Mouse (Mus musculus) embryonic facial prominence, embryonic 13.5 days (tissue): ENCODE measurements around the gene Nanp. TPM values are rescaled to one million over a fixed set of nuclear protein-coding genes. Genes with fewer than 3 reads are reported as not detected.

Experiments used
- ATAC-seq: fragments of 200-750 bp; cut with Nextera tagmentation; 2 replicates; pipeline ENCODE4 v1.8.0; 2017; ENCODE audit warnings: low read depth; ENCODE audit not compliant: insufficient number of reproducible peaks, insufficient read depth, low FRiP score, low TSS enrichment
- H3K27ac ChIP-seq: fragments of 300-500 bp; sonication (generic); 2 replicates; pipeline ENCODE4 v1.5.1; 2015; ENCODE audit warnings: moderate library complexity, mild to moderate bottlenecking, inconsistent platforms
- H3K27me3 ChIP-seq: fragments of 300-500 bp; sonication (generic); 2 replicates; pipeline ENCODE4 v1.6.1; 2015; ENCODE audit warnings: mild to moderate bottlenecking, inconsistent platforms
- H3K36me3 ChIP-seq: fragments of 300-500 bp; sonication (generic); 2 replicates; pipeline ENCODE4 v1.6.1; 2015; ENCODE audit warnings: mild to moderate bottlenecking, inconsistent platforms
- H3K4me1 ChIP-seq: fragments of 300-500 bp; sonication (generic); 2 replicates; pipeline ENCODE4 v1.6.1; 2015; ENCODE audit warnings: inconsistent platforms
- H3K4me2 ChIP-seq: fragments of 300-500 bp; sonication (generic); 2 replicates; pipeline ENCODE4 v1.6.1; 2015; ENCODE audit warnings: moderate library complexity, mild to moderate bottlenecking, inconsistent platforms
- H3K4me3 ChIP-seq: fragments of 300-500 bp; sonication (generic); 2 replicates; pipeline ENCODE4 v1.5.1; 2015; ENCODE audit warnings: mild to moderate bottlenecking, inconsistent platforms
- H3K9ac ChIP-seq: fragments of 300-500 bp; sonication (generic); 2 replicates; pipeline ENCODE4 v1.6.1; 2015; ENCODE audit warnings: mild to moderate bottlenecking, inconsistent platforms
- H3K9me3 ChIP-seq: fragments of 300-500 bp; sonication (generic); 2 replicates; pipeline ENCODE4 v1.6.1; 2016; ENCODE audit warnings: inconsistent platforms
- WGBS: fragments of 180-500 bp; shearing (Covaris S2); methylation state at CpG from one replicate; pipeline ENCODE4 v1.1.7; 2015; ENCODE audit warnings: mixed read lengths; 5-methylcytosine and 5-hydroxymethylcytosine counted together
- polyA plus RNA-seq: library from polyadenylated mRNA; unstranded; fragments of >200 nt; fragmentation: Nextera tagmentation; extraction: Ambion mirVana; gene quantifications from 2 replicates; pipeline ENCODE4 v1.2.1, GENCODE M21; 2015

Gene Nanp
- polyA plus RNA-seq, 1 experiment from 2014 or later: 52.5 TPM

GRCm38 (mm10) chr2:151009515-151010085 lies 29.6 kb downstream of the Nanp start:
- peak overlapping the region; percentile 87 for H3K4me2 ChIP-seq
- H3K27me3 ChIP-seq: no peaks in the 10 kb centered on the region
- H3K9ac ChIP-seq: peak overlapping the region; percentile 85
- 70% methylated on average over 1 of the region's 1 CpGs for WGBS
- H3K4me1 ChIP-seq: peaks cover 21% of the 10 kb centered on the region
- peak overlapping the region; percentile 72 for H3K4me3 ChIP-seq
- H3K36me3 ChIP-seq: no peaks in the 10 kb centered on the region
- peak; percentile 34; the same call in 1 of the 2 replicates for ATAC-seq
- no peaks in the 10 kb centered on the region for H3K9me3 ChIP-seq
- no peak overlapping the region for H3K27ac ChIP-seq

- no peaks in the 10 kb centered on the region for H3K36me3 ChIP-seq
- peak; percentile 94 for ATAC-seq
- peaks cover 21% of the 10 kb centered on the region for H3K4me1 ChIP-seq
- no peaks in the 10 kb centered on the region for H3K9me3 ChIP-seq
- H3K4me2 ChIP-seq: peak overlapping the region; percentile 87
- H3K4me3 ChIP-seq: peak overlapping the region; percentile 72
- H3K27me3 ChIP-seq: no peaks in the 10 kb centered on the region
- under 1% methylated on average over 57 of the region's 57 CpGs for WGBS
- H3K27ac ChIP-seq: peak overlapping the region; percentile 87
- peak overlapping the region; percentile 85 for H3K9ac ChIP-seq
Measured at GRCm38 (mm10) chr2:151008939-151009509, 30.2 kb downstream of the Nanp start.

- ATAC-seq: no peak
- H3K36me3 ChIP-seq: no peaks in the 10 kb centered on the region
- no peaks in the 10 kb centered on the region for H3K9me3 ChIP-seq
- H3K27ac ChIP-seq: peak overlapping the region; percentile 87
- peak overlapping the region; percentile 72 for H3K4me3 ChIP-seq
- H3K27me3 ChIP-seq: no peaks in the 10 kb centered on the region
- H3K4me2 ChIP-seq: peak overlapping the region; percentile 87
- under 1% methylated on average over 21 of the region's 21 CpGs for WGBS
- peaks cover 23% of the 10 kb centered on the region for H3K4me1 ChIP-seq
- H3K9ac ChIP-seq: peak overlapping the region; percentile 85
Measured at GRCm38 (mm10) chr2:151008517-151008932, 30.7 kb downstream of the Nanp start.

GRCm38 (mm10) chr2:151008006-151008405 lies 31.2 kb downstream of the Nanp start:
- no peak for ATAC-seq
- Histone ChIP-seq H3K9ac (peak overlapping the region; percentile 85), H3K27ac (no peak overlapping the region), H3K4me3 (peak overlapping the region; percentile 72), H3K9me3 (no peaks in the 10 kb centered on the region), H3K27me3 (no peaks in the 10 kb centered on the region), H3K36me3 (no peaks in the 10 kb centered on the region), H3K4me1 (peaks cover 24% of the 10 kb centered on the region), H3K4me2 (peak overlapping the region; percentile 87)
- WGBS: 37% methylated on average over 6 of the region's 6 CpGs

- peaks cover 24% of the 10 kb centered on the region for H3K4me1 ChIP-seq
- no peak overlapping the region for H3K4me2 ChIP-seq
- no peak overlapping the region for H3K4me3 ChIP-seq
- H3K36me3 ChIP-seq: no peaks in the 10 kb centered on the region
- no peak overlapping the region for H3K9ac ChIP-seq
- ATAC-seq: no peak
- WGBS: 70% methylated on average over 5 of the region's 5 CpGs
- no peaks in the 10 kb centered on the region for H3K27me3 ChIP-seq
- H3K9me3 ChIP-seq: no peaks in the 10 kb centered on the region
- no peak overlapping the region for H3K27ac ChIP-seq
Measured at GRCm38 (mm10) chr2:151006281-151006945, 32.8 kb downstream of the Nanp start.

- Histone ChIP-seq H3K27ac (no peak overlapping the region), H3K9ac (no peak overlapping the region), H3K4me2 (no peak overlapping the region), H3K9me3 (no peaks in the 10 kb centered on the region), H3K36me3 (no peaks in the 10 kb centered on the region), H3K4me3 (no peak overlapping the region), H3K4me1 (peaks cover 21% of the 10 kb centered on the region), H3K27me3 (no peaks in the 10 kb centered on the region)
- no peak for ATAC-seq
- WGBS: 92% methylated on average over 10 of the region's 10 CpGs
Measured at GRCm38 (mm10) chr2:151004390-151004789, 34.8 kb downstream of the Nanp start.

GRCm38 (mm10) chr2:151003796-151004195 lies 35.4 kb downstream of the Nanp start:
- WGBS: 61% methylated on average over 6 of the region's 6 CpGs

GRCm38 (mm10) chr2:151001619-151002175 lies 37.5 kb downstream of the Nanp start:
- ATAC-seq: no peak
- Histone ChIP-seq H3K9me3 (no peaks in the 10 kb centered on the region), H3K4me3 (no peak overlapping the region), H3K36me3 (no peaks in the 10 kb centered on the region), H3K4me1 (peaks cover 14% of the 10 kb centered on the region), H3K4me2 (no peak overlapping the region), H3K9ac (no peak overlapping the region), H3K27ac (no peak overlapping the region), H3K27me3 (no peaks in the 10 kb centered on the region)
- 85% methylated on average over 5 of the region's 5 CpGs for WGBS

More at GRCm38 (mm10) chr2:151003796-151004195, 35.4 kb downstream of the Nanp start:
- no peak overlapping the region; the same call in 1 of the 2 replicates for H3K27ac ChIP-seq
- H3K36me3 ChIP-seq: no peaks in the 10 kb centered on the region
- H3K4me1 ChIP-seq: peaks cover 26% of the 10 kb centered on the region
- H3K4me3 ChIP-seq: no peak overlapping the region
- no peak overlapping the region for H3K4me2 ChIP-seq
- no peaks in the 10 kb centered on the region for H3K27me3 ChIP-seq
- H3K9ac ChIP-seq: no peak overlapping the region
- no peaks in the 10 kb centered on the region for H3K9me3 ChIP-seq
- no peak for ATAC-seq

GRCm38 (mm10) chr2:151000402-151001178 lies 38.6 kb downstream of the Nanp start:
- WGBS: 45% methylated on average over 7 of the region's 7 CpGs
- Histone ChIP-seq H3K9ac (no peak overlapping the region), H3K27ac (no peak overlapping the region), H3K4me2 (no peak overlapping the region), H3K4me3 (no peak overlapping the region), H3K9me3 (no peaks in the 10 kb centered on the region), H3K36me3 (no peaks in the 10 kb centered on the region), H3K27me3 (no peaks in the 10 kb centered on the region), H3K4me1 (peaks cover 10% of the 10 kb centered on the region; the same call in 1 of the 2 replicates)
- ATAC-seq: 0 out of 2 replicates have a peak, but pooled peaks have one; percentile 49

GRCm38 (mm10) chr2:150999021-150999420 lies 40.2 kb downstream of the Nanp start:
- H3K36me3 ChIP-seq: no peaks in the 10 kb centered on the region
- no peak overlapping the region for H3K4me2 ChIP-seq
- no peak for ATAC-seq
- H3K27me3 ChIP-seq: no peaks in the 10 kb centered on the region
- peak overlapping the region; percentile 36; the same call in 1 of the 2 replicates for H3K9ac ChIP-seq
- H3K4me3 ChIP-seq: no peak overlapping the region
- no peak overlapping the region for H3K27ac ChIP-seq
- H3K4me1 ChIP-seq: peaks cover 10% of the 10 kb centered on the region; the same call in 1 of the 2 replicates
- H3K9me3 ChIP-seq: no peaks in the 10 kb centered on the region
- 65% methylated on average over 3 of the region's 3 CpGs for WGBS

- Histone ChIP-seq H3K36me3 (no peaks in the 10 kb centered on the region), H3K9ac (no peak overlapping the region), H3K4me2 (no peak overlapping the region), H3K27ac (no peak overlapping the region), H3K9me3 (no peaks in the 10 kb centered on the region), H3K4me3 (no peak overlapping the region), H3K4me1 (peaks cover 7% of the 10 kb centered on the region; the same call in 1 of the 2 replicates), H3K27me3 (no peaks in the 10 kb centered on the region)
- ATAC-seq: no peak
- WGBS: 75% methylated on average over 5 of the region's 5 CpGs
Measured at GRCm38 (mm10) chr2:150997618-150998017, 41.6 kb downstream of the Nanp start.
